Mouse (Mus musculus) heart, embryonic 10.5 days (tissue): ENCODE results near the gene Muc5b. TPM values are rescaled to one million over a fixed set of nuclear protein-coding genes. Genes with fewer than 3 reads are reported as not detected.
"Not testable (repeated sequence)": the region's sequence is repeated elsewhere in the genome, so short reads cannot be mapped to it uniquely, and the experiment has no call there.

Experiments
- DNase-seq: peaks from one replicate; pipeline ENCODE4 v3.0.0-alpha.2; 2017; ENCODE audit warnings: low spot score
- H3K27ac ChIP-seq: fragments of 300-500 bp; sonication (generic); 2 replicates; pipeline ENCODE4 v1.5.1; 2016; ENCODE audit warnings: mild to moderate bottlenecking
- H3K27me3 ChIP-seq: fragments of 300-500 bp; sonication (generic); 2 replicates; pipeline ENCODE4 v1.6.1; 2016; ENCODE audit warnings: mild to moderate bottlenecking; ENCODE audit not compliant: poor library complexity, insufficient read depth, severe bottlenecking
- H3K36me3 ChIP-seq: fragments of 300-500 bp; sonication (generic); 2 replicates; pipeline ENCODE4 v1.6.1; 2016; ENCODE audit warnings: mild to moderate bottlenecking, moderate library complexity
- H3K4me1 ChIP-seq: fragments of 300-500 bp; sonication (generic); 2 replicates; pipeline ENCODE4 v1.6.1; 2016; ENCODE audit warnings: mild to moderate bottlenecking
- H3K4me3 ChIP-seq: fragments of 300-500 bp; sonication (generic); 2 replicates; pipeline ENCODE4 v1.5.1; 2016; ENCODE audit warnings: mild to moderate bottlenecking, moderate library complexity
- H3K9me3 ChIP-seq: fragments of 300-500 bp; sonication (generic); 2 replicates; pipeline ENCODE4 v1.6.1; 2016; ENCODE audit warnings: mild to moderate bottlenecking, moderate library complexity
- WGBS: fragments of 180-500 bp; shearing (Covaris S2); methylation state at CpG from one replicate; pipeline ENCODE4 v1.1.7; 2016; 5-methylcytosine and 5-hydroxymethylcytosine counted together
- polyA plus RNA-seq: library from polyadenylated mRNA; unstranded; fragments of >200 nt; fragmentation: Nextera tagmentation; extraction: Ambion mirVana; gene quantifications from 2 replicates; pipeline ENCODE4 v1.2.1, GENCODE M21; 2016

The Muc5b gene
- polyA plus RNA-seq = 0.01 and 0.03 TPM in 2 replicates

DNA sequence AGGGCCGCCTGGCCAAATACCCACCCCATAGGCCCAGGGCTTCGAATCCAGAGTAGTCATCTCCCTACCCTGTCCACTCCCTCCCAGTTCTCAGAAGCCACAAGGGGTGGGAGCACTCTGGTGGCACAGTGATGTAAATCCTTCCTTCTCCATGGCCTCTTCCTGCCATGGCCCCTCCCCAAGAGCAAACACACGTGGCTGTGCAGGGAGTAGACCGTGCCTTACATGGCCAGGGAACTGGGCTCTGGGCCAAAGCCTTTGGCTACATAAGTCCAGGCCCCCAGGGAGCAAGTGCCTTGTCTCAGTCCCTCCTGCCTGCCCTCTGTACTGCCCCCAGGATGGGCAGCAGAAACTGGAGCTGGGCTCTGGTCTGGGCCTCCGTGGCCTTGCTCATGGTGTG lies at the start of gene Muc5b:
TSS of gene Muc5b (plus strand) at position 292 of the 400 bp plus-strand sequence.
- DNase-seq = no peak
- WGBS = 66% methylated on average over 5 of the region's 5 CpGs
- no peaks in the 10 kb centered on the region for H3K9me3 ChIP-seq
- H3K36me3 ChIP-seq = no peaks in the 10 kb centered on the region
- H3K4me1 ChIP-seq = peaks cover 38% of the 10 kb centered on the region
- no peak within 1 kb of the TSS for H3K27ac ChIP-seq
- peaks cover 10% of the 10 kb centered on the region; the same call in 1 of the 2 replicates for H3K27me3 ChIP-seq
- no peak within 1 kb of the TSS for H3K4me3 ChIP-seq

DNA sequence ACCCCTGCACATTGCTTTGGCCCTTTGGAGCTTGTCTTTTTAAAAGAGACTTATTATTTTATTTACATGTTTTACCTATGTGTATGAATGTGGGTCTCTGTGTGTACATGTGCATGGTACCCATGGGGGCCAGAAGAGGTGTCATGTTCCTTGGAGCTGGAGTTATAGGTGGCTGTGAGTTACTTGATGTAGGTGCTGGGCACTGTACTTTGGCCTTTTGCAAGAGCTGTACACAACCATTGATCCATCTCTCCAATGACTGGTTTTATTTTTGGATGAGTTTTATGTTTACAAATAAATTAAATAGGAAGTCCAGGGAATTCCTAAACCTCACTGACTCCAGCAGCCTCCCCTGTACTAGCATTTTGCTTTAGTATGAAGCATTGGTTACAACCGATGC lies 44.6 kb upstream of the Muc5b start:
- Histone ChIP-seq H3K27me3 (peaks cover 7% of the 10 kb centered on the region; the same call in 1 of the 2 replicates), H3K36me3 (no peaks in the 10 kb centered on the region), H3K4me1 (no peaks in the 10 kb centered on the region), H3K4me3 (no peak overlapping the region), H3K27ac (no peak overlapping the region), H3K9me3 (peaks cover 24% of the 10 kb centered on the region)
- DNase-seq = no peak
- 89% methylated on average over 1 of the region's 1 CpGs for WGBS

DNA sequence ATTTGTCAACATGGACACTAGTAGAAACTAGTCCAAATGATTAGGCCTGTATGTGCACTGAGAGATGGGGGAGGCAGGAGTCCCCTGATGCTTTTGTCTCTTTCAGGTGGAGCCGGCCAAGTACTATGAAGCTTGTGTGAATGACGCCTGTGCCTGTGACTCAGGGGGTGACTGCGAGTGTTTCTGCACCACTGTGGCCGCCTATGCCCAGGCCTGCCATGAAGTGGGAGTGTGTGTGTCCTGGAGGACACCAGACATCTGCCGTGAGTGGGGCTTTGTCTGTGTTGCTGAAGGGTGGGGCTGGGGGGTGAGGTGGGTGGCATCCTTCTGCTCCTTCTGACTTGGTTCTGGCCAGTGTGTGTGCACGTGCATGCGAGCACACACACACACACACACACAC lies 35.7 kb upstream of the Muc5b start:
- no peaks in the 10 kb centered on the region for H3K4me1 ChIP-seq
- no peak for DNase-seq
- H3K27me3 ChIP-seq = 0 out of 2 replicates have a peak, but pooled peaks cover 6% of the 10 kb centered on the region
- H3K9me3 ChIP-seq = peaks cover 10% of the 10 kb centered on the region
- no peak overlapping the region for H3K27ac ChIP-seq
- WGBS = 87% methylated on average over 7 of the region's 7 CpGs
- no peak overlapping the region for H3K4me3 ChIP-seq
- H3K36me3 ChIP-seq = no peaks in the 10 kb centered on the region

DNA sequence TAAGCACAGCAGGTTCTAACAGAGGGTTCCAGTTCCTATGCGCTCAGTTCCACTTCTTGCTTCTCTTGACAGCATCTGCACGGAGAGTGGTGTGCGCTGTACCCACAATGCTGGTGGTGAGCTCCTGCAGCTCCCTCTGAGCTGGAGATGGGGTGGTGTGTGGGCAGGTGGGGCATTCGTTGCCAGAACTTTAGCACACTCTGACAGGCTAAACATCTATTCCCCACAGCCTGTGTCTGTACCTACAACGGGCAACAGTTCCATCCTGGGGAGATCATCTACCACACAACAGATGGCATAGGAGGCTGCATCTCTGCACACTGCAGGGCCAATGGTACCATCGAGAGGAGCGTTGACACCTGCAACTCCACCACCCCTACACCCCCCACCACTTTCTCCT lies 33.5 kb upstream of the Muc5b start:
- no peaks in the 10 kb centered on the region for H3K36me3 ChIP-seq
- no peaks in the 10 kb centered on the region for H3K4me1 ChIP-seq
- WGBS = 80% methylated on average over 7 of the region's 7 CpGs
- H3K4me3 ChIP-seq = no peak overlapping the region
- H3K9me3 ChIP-seq = no peaks in the 10 kb centered on the region
- H3K27me3 ChIP-seq = 0 out of 2 replicates have a peak, but pooled peaks cover 6% of the 10 kb centered on the region
- no peak overlapping the region for H3K27ac ChIP-seq
- no peak for DNase-seq

DNA sequence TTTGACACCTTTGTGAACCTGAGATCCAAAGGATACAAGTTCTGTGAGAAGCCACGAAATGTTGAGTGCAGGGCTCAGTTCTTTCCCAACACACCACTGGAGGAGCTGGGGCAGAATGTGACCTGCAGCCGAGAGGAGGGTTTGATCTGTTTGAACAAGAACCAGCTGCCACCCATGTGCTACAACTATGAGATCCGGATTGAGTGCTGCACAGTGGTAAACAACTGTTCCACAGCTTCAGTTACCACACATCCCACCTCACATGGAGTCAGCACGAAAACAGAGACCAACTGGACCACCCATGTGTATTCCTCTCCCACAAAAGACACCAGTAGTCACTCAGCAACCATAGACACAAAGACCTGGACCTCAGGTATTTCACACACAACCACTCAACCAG lies 31.0 kb upstream of the Muc5b start:
- WGBS = no CpG with 5 or more reads among the region's 4 CpGs
- H3K27me3 ChIP-seq, H3K4me1 ChIP-seq, H3K36me3 ChIP-seq, DNase-seq, H3K27ac ChIP-seq, H3K9me3 ChIP-seq, H3K4me3 ChIP-seq: not testable (repeated sequence)

DNA sequence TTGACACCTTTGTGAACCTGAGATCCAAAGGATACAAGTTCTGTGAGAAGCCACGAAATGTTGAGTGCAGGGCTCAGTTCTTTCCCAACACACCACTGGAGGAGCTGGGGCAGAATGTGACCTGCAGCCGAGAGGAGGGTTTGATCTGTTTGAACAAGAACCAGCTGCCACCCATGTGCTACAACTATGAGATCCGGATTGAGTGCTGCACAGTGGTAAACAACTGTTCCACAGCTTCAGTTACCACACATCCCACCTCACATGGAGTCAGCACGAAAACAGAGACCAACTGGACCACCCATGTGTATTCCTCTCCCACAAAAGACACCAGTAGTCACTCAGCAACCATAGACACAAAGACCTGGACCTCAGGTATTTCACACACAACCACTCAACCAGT lies 28.9 kb upstream of the Muc5b start:
- not testable (repeated sequence) for DNase-seq, H3K36me3 ChIP-seq, H3K27me3 ChIP-seq, H3K4me3 ChIP-seq, H3K27ac ChIP-seq, H3K4me1 ChIP-seq, H3K9me3 ChIP-seq
- no CpG with 5 or more reads among the region's 4 CpGs for WGBS

DNA sequence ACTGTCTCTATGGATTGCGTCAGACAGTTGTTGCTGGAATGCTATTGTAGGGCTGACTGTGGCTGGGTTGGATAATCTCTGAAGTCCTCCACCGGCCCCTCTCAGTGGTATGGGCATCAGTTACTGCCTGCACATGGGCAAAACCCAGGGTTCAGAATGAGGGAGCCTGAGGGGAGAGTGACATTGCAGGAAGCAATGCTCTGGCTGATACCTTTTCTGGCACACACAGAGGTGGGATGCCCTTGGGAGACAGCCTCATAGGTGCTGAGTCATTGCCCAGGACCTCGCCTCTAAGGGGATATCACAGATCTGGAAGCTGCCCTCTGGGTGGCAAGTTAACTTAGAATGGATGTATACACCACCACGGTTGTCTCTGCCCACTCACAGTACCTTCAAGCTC lies 25.5 kb upstream of the Muc5b start:
- no peaks in the 10 kb centered on the region; the same call in 1 of the 2 replicates for H3K4me1 ChIP-seq
- no peaks in the 10 kb centered on the region for H3K36me3 ChIP-seq
- H3K9me3 ChIP-seq = no peaks in the 10 kb centered on the region
- no peak overlapping the region for H3K4me3 ChIP-seq
- 72% methylated on average over 4 of the region's 4 CpGs for WGBS
- no peak overlapping the region for H3K27ac ChIP-seq
- peaks cover 21% of the 10 kb centered on the region; the same call in 1 of the 2 replicates for H3K27me3 ChIP-seq
- DNase-seq = no peak

DNA sequence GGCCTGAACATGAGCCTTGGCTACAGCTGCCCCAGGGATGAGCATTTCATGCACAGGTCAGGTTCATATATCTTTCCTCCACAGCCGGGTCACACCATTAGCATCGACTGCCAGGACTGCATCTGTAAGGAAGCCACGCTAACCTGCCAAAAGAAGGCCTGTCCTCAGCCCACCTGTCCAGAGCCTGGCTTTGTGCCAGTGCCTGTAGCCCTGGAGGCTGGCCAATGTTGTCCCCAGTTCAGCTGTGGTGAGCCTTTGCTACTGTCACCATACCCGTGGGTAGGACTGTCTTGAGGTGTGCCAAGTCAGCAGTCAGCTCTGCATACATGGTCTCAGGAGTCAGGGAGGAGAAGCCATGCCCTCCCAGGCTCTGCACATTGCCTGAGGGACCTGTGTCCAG lies 23.5 kb upstream of the Muc5b start:
- Histone ChIP-seq H3K4me1 (no peaks in the 10 kb centered on the region; the same call in 1 of the 2 replicates), H3K27ac (no peak overlapping the region), H3K9me3 (no peaks in the 10 kb centered on the region), H3K36me3 (no peaks in the 10 kb centered on the region), H3K4me3 (no peak overlapping the region), H3K27me3 (peaks cover 28% of the 10 kb centered on the region; the same call in 1 of the 2 replicates)
- DNase-seq = no peak
- 85% methylated on average over 4 of the region's 4 CpGs for WGBS

DNA sequence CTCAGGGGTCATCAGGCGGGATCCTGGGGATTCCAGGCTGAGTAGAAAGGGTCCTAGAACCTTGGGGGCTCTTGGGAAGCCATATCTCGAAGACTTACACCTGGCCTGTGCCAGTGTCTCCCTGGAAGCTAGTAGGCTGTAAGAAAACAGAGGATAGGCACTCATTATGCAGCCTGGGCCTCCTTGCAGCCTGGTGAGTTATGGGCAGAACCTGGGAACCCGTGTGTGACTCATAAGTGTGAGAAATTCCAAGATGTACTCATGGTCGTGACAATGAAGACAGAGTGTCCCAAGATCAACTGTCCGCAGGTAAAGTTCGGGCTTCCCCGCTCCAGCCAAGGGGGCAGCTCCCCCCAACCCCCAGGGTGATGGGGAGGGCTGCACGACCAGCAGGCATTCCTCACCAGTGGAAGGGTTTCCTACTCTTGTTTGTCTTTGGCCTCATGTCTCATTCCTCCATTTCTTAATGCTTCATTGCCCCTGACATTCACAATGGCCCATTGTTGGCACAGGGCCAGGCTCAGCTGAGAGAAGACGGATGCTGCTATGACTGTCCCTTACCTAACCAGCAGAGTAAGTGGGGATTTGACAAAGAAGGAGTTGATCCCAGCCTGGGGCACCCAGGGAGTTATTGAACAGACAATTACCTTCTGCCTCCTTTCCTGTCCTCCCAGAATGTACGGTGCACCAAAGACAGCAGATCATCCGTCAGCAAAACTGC lies 21.4 kb upstream of the Muc5b start:
- Histone ChIP-seq H3K4me3 (no peak overlapping the region), H3K4me1 (no peaks in the 10 kb centered on the region; the same call in 1 of the 2 replicates), H3K27me3 (peaks cover 28% of the 10 kb centered on the region; the same call in 1 of the 2 replicates), H3K9me3 (no peaks in the 10 kb centered on the region), H3K36me3 (no peaks in the 10 kb centered on the region), H3K27ac (no peak overlapping the region)
- WGBS = 77% methylated on average over 11 of the region's 11 CpGs
- DNase-seq = no peak

DNA sequence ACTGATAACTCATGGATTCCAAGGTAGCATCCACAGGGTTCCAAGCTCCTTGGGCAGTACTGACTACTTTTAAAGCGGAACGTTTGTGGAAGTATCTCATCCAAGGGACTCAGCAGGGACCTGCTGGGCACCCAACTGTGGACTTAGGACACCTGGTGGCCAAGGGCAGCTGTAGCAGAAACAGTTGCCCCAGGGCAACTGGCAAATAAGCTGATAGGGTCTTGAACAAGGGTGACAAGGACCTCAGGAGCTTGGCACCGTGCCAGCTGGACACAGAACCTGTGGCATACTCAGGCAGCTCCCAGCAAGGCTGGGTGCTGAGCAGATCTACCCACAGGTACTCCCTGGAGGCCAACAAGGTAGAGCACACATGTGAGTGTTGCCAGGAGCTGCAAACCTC lies 20.6 kb upstream of the Muc5b start:
- 79% methylated on average over 3 of the region's 3 CpGs for WGBS
- Histone ChIP-seq H3K27me3 (peaks cover 25% of the 10 kb centered on the region; the same call in 1 of the 2 replicates), H3K9me3 (no peaks in the 10 kb centered on the region), H3K4me3 (no peak overlapping the region), H3K4me1 (no peaks in the 10 kb centered on the region; the same call in 1 of the 2 replicates), H3K36me3 (no peaks in the 10 kb centered on the region), H3K27ac (no peak overlapping the region)
- DNase-seq = no peak

DNA sequence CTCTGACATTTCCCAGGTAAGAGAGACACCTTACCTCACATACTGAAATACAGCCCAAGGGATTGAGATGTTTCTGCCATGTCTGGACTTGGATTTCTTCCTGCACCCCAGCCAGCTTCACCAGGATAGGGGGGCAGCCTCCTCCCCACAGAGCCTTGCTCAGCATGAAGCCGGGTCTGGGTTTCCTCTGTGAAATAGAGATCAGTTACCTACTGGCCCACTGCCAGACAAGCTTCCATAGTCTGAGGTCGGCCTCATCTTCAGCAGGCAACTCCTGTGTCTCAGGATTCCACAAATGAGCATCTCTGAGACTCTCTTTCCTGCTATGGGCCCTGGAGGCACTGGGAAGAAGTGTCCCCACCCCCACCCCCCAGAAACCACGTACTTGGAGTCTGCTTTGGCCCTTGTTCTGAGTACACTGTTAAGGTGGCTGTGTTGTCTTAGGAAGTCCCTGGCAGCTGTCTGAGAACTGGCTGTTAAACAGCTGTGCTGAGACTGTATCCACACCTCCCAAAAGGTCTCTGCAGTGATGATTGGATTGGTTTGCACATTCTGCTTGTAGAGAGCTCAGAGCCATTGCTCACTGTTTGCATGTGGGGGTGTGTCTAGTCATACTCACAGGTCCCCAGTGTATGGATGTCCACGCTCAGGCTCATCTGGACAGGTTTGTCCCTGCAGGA lies 16.1 kb upstream of the Muc5b start:
- H3K4me1 ChIP-seq = no peaks in the 10 kb centered on the region; the same call in 1 of the 2 replicates
- H3K9me3 ChIP-seq = no peaks in the 10 kb centered on the region
- DNase-seq = no peak
- no peak overlapping the region for H3K27ac ChIP-seq
- 56% methylated on average over 4 of the region's 4 CpGs for WGBS
- H3K4me3 ChIP-seq = no peak overlapping the region
- H3K36me3 ChIP-seq = no peaks in the 10 kb centered on the region
- peaks cover 17% of the 10 kb centered on the region; the same call in 1 of the 2 replicates for H3K27me3 ChIP-seq

DNA sequence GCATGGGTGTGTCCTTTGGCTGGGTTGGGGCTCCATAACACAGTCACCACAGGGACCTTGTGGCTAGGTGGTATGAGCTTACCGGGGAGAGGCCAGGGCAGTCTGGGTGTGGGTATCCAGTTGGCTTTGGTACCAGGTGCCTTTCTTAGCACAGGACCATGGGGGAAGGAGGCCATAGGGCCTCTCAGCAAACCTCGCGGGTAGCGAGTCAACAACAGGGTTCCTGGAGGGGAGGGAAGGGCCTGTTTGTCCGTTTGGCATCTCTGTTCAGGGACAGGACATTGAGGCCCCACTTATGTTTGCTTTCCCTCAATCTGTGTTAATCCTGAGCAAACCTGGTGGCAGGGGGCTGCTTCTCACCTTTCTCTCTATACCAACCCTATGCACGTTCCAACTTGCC lies 15.2 kb upstream of the Muc5b start:
- no peak overlapping the region for H3K4me3 ChIP-seq
- H3K27me3 ChIP-seq = peaks cover 17% of the 10 kb centered on the region; the same call in 1 of the 2 replicates
- H3K36me3 ChIP-seq = no peaks in the 10 kb centered on the region
- DNase-seq = no peak
- 81% methylated on average over 6 of the region's 6 CpGs for WGBS
- no peaks in the 10 kb centered on the region for H3K4me1 ChIP-seq
- no peaks in the 10 kb centered on the region for H3K9me3 ChIP-seq
- no peak overlapping the region for H3K27ac ChIP-seq

DNA sequence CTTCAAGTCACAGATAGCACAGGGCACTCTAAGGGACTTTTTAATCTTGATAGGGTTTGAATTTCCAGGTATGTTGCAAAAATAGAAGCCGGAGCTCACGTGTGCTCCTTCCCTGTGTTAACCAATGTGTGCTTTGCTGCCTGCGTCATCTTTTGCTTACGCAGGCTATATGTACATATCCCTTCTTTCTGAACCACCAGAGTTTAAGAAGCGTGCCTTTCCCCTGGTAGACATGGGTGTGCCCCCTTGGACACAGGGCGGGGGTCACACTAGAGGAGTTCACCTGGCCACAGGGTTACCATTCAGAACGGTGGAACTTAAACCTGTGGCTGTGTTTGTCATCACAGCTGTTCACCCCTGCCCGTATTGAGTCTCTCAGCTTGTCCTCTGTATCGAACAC lies 14.5 kb upstream of the Muc5b start:
- no peaks in the 10 kb centered on the region for H3K36me3 ChIP-seq
- H3K27me3 ChIP-seq = peaks cover 17% of the 10 kb centered on the region; the same call in 1 of the 2 replicates
- H3K4me1 ChIP-seq = no peaks in the 10 kb centered on the region
- no peak for DNase-seq
- no peak overlapping the region for H3K4me3 ChIP-seq
- WGBS = 81% methylated on average over 9 of the region's 9 CpGs
- no peak overlapping the region for H3K27ac ChIP-seq
- H3K9me3 ChIP-seq = no peaks in the 10 kb centered on the region
